Mouse (Mus musculus) hindbrain, postnatal 0 days (tissue): ENCODE measurements around the gene Tbc1d4. TPM values are rescaled to one million over a fixed set of nuclear protein-coding genes. Genes with fewer than 3 reads are reported as not detected.

ENCODE experiments used
- ATAC-seq: fragments of 200-750 bp; cut with Nextera tagmentation; 2 replicates; pipeline ENCODE4 v1.8.0; 2017; ENCODE audit warnings: mild to moderate bottlenecking, moderate TSS enrichment, moderate library complexity
- DNase-seq: peaks from one replicate; pipeline ENCODE4 v3.0.0-alpha.2; 2015; ENCODE audit warnings: low spot score
- H3K27ac ChIP-seq: fragments of 300-500 bp; sonication (generic); 2 replicates; pipeline ENCODE4 v1.5.1; 2014; ENCODE audit warnings: mild to moderate bottlenecking
- H3K27me3 ChIP-seq: fragments of 300-500 bp; sonication (generic); 2 replicates; pipeline ENCODE4 v1.6.1; 2014; ENCODE audit warnings: low read length, mixed read lengths; ENCODE audit not compliant: insufficient read depth
- H3K36me3 ChIP-seq: fragments of 300-500 bp; sonication (generic); 2 replicates; pipeline ENCODE4 v1.6.1; 2014; ENCODE audit warnings: low read length, mixed read lengths; ENCODE audit not compliant: insufficient read depth
- H3K4me1 ChIP-seq: fragments of 300-500 bp; sonication (generic); 2 replicates; pipeline ENCODE4 v1.6.1; 2014; ENCODE audit warnings: antibody characterized with exemption, low read length, mixed read lengths; ENCODE audit not compliant: insufficient read depth
- H3K4me2 ChIP-seq: fragments of 300-500 bp; sonication (generic); 2 replicates; pipeline ENCODE4 v1.6.1; 2014; ENCODE audit warnings: low read depth, mild to moderate bottlenecking, low read length, moderate library complexity, mixed read lengths
- H3K4me3 ChIP-seq: fragments of 300-500 bp; sonication (generic); 2 replicates; pipeline ENCODE4 v1.5.1; 2014; ENCODE audit warnings: low read length
- H3K9ac ChIP-seq: fragments of 300-500 bp; sonication (generic); replicated peaks from 2 replicates; pipeline ENCODE4 v1.6.1; 2014; ENCODE audit warnings: mild to moderate bottlenecking, low read length, moderate library complexity, mixed read lengths
- H3K9me3 ChIP-seq: fragments of 300-500 bp; sonication (generic); 2 replicates; pipeline ENCODE4 v1.6.1; 2016; ENCODE audit warnings: low read length, mixed read lengths
- CTCF ChIP-seq: IDR thresholded peaks from 2 replicates; pipeline ENCODE4 v1.5.1; 2016; ENCODE audit warnings: antibody characterized with exemption, control low read depth, low read depth
- WGBS: fragments of 180-500 bp; shearing (Covaris S2); extraction: QIAGEN DNeasy Blood & Tissue Kit; methylation state at CpG from one replicate; pipeline ENCODE4 v1.1.7; 2014; 5-methylcytosine and 5-hydroxymethylcytosine counted together
- polyA plus RNA-seq: library from polyadenylated mRNA; unstranded; fragments of >200 nt; fragmentation: Nextera tagmentation; extraction: Ambion mirVana; gene quantifications from 2 replicates; pipeline ENCODE4 v1.2.1, GENCODE M21; 2015
- total RNA-seq: library from RNA; depleted of rRNA; stranded (reverse); fragments of >200 nt; gene quantifications from 2 replicates; pipeline ENCODE4 v1.2.3, GENCODE M21; 2014

Gene Tbc1d4
- total and polyA plus RNA-seq, 2 experiments from 2014 or later: 11.5 to 29.5 TPM

GRCm38 (mm10) chr14:101518259-101518658 is 90.7 kb downstream of the Tbc1d4 start:
- 41% methylated on average over 14 of the region's 14 CpGs for WGBS
- Histone ChIP-seq H3K4me1 (no peaks in the 10 kb centered on the region), H3K27me3 (no peaks in the 10 kb centered on the region), H3K36me3 (no peaks in the 10 kb centered on the region), H3K9ac (no peak overlapping the region), H3K4me2 (no peak overlapping the region), H3K9me3 (no peaks in the 10 kb centered on the region), H3K27ac (no peak overlapping the region), H3K4me3 (no peak overlapping the region)
- ATAC-seq (no peak), DNase-seq (no peak)
- TF ChIP-seq CTCF: no peak

GRCm38 (mm10) chr14:101517801-101518200 is 91.2 kb downstream of the Tbc1d4 start:
- TF ChIP-seq CTCF: no peak
- Histone ChIP-seq H3K27ac (no peak overlapping the region), H3K9me3 (no peaks in the 10 kb centered on the region), H3K4me3 (no peak overlapping the region), H3K36me3 (no peaks in the 10 kb centered on the region), H3K4me2 (no peak overlapping the region), H3K27me3 (no peaks in the 10 kb centered on the region), H3K9ac (no peak overlapping the region), H3K4me1 (no peaks in the 10 kb centered on the region)
- ATAC-seq: no peak
- 83% methylated on average over 6 of the region's 6 CpGs for WGBS
- DNase-seq: no peak

- peak; percentile 78 for TF ChIP-seq CTCF
- no peaks in the 10 kb centered on the region for H3K27me3 ChIP-seq
- no peaks in the 10 kb centered on the region for H3K9me3 ChIP-seq
- no peaks in the 10 kb centered on the region for H3K4me1 ChIP-seq
- no peak overlapping the region for H3K4me3 ChIP-seq
- ATAC-seq: no peak
- H3K9ac ChIP-seq: no peak overlapping the region
- H3K27ac ChIP-seq: no peak overlapping the region
- H3K36me3 ChIP-seq: no peaks in the 10 kb centered on the region
- H3K4me2 ChIP-seq: no peak overlapping the region
- WGBS: 29% methylated on average over 5 of the region's 5 CpGs
- DNase-seq: peak; percentile 75
These were observed 91.7 kb downstream of the Tbc1d4 start for GRCm38 (mm10) chr14:101517341-101517740.

GRCm38 (mm10) chr14:101516864-101517263 is 92.1 kb downstream of the Tbc1d4 start:
- no peaks in the 10 kb centered on the region for H3K9me3 ChIP-seq
- H3K36me3 ChIP-seq: no peaks in the 10 kb centered on the region
- DNase-seq (no peak), ATAC-seq (no peak)
- no peak overlapping the region for H3K4me2 ChIP-seq
- WGBS: 38% methylated on average over 5 of the region's 5 CpGs
- H3K27ac ChIP-seq: no peak overlapping the region
- H3K27me3 ChIP-seq: no peaks in the 10 kb centered on the region
- no peak overlapping the region for H3K4me3 ChIP-seq
- no peak overlapping the region for H3K9ac ChIP-seq
- no peaks in the 10 kb centered on the region for H3K4me1 ChIP-seq
- no peak for TF ChIP-seq CTCF

- Histone ChIP-seq H3K36me3 (no peaks in the 10 kb centered on the region), H3K9ac (no peak overlapping the region), H3K27ac (no peak overlapping the region), H3K4me3 (no peak overlapping the region), H3K27me3 (no peaks in the 10 kb centered on the region), H3K9me3 (no peaks in the 10 kb centered on the region), H3K4me1 (no peaks in the 10 kb centered on the region), H3K4me2 (no peak overlapping the region)
- no peak for TF ChIP-seq CTCF
- DNase-seq: no peak
- WGBS: 96% methylated on average over 11 of the region's 11 CpGs
- ATAC-seq: no peak
These were observed 93.0 kb downstream of the Tbc1d4 start for GRCm38 (mm10) chr14:101516031-101516430.

GRCm38 (mm10) chr14:101515271-101515670 is 93.7 kb downstream of the Tbc1d4 start:
- Histone ChIP-seq H3K27me3 (no peaks in the 10 kb centered on the region), H3K36me3 (no peaks in the 10 kb centered on the region), H3K27ac (no peak overlapping the region), H3K9ac (no peak overlapping the region), H3K4me1 (no peaks in the 10 kb centered on the region), H3K4me2 (no peak overlapping the region), H3K4me3 (no peak overlapping the region), H3K9me3 (no peaks in the 10 kb centered on the region)
- 68% methylated on average over 4 of the region's 4 CpGs for WGBS
- no peak for DNase-seq
- TF ChIP-seq CTCF: no peak
- ATAC-seq: no peak

GRCm38 (mm10) chr14:101514557-101514971 is 94.4 kb downstream of the Tbc1d4 start:
- Histone ChIP-seq H3K4me1 (no peaks in the 10 kb centered on the region), H3K36me3 (no peaks in the 10 kb centered on the region), H3K4me3 (no peak overlapping the region), H3K27me3 (no peaks in the 10 kb centered on the region), H3K9ac (no peak overlapping the region), H3K4me2 (no peak overlapping the region), H3K27ac (no peak overlapping the region), H3K9me3 (no peaks in the 10 kb centered on the region)
- peak; percentile 86 for ATAC-seq
- no peak for TF ChIP-seq CTCF
- peak; percentile 33 for DNase-seq
- 31% methylated on average over 5 of the region's 5 CpGs for WGBS
